Mouse (Mus musculus) gastrocnemius, adult 8-10 months (tissue): ENCODE results near the gene Kcnj10. TPM values are rescaled to one million over a fixed set of nuclear protein-coding genes. Genes with fewer than 3 reads are reported as not detected.

Experiments
- DNase-seq, 2 experiments: peaks; one replicate each; pipeline ENCODE4 v3.0.0; 2022; ENCODE audit warnings: low spot score in 2 of 2
- total RNA-seq, 4 experiments: library from RNA; stranded (reverse); gene quantifications; 2 replicates each; pipeline ENCODE4 v1.2.4; 2022

The Kcnj10 gene
- under 1 TPM in 2 of 4 experiments, not detected in 2; 0.04 to 0.05 TPM for total RNA-seq

DNA sequence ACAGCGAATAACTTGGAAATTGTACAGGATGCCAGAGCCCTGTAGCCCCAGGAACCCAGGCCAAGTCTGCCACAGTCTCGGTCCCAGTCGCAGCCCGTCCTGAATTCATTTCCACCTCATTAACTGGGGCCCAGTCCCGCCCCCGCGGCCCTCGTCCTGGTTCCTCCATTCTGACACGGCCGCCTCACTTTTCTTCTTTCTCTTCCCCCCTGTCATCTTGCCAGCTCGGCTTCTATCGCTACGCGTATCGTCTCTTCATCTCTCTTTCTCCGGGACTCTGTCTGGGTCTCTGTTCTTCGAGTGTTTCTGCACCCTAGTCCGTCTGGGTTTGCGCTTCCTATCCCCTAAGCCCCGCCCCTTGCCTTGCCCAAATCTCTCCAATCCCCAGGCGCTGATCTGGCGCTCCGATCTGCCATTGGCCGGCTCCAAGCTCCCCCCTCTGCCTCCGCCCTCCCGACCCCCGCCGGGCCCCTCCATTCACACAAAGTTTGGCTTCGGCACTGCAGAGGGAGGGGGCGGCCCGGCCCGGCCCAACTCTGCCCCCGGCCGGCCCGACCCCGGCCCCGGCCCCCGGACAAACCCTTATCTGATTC, at the start of gene Kcnj10:
Kcnj10 (plus strand) TSS at position 482 of the 593 bp plus-strand sequence.
- peak in 1 of 2 experiments; percentile 27 for DNase-seq

DNA sequence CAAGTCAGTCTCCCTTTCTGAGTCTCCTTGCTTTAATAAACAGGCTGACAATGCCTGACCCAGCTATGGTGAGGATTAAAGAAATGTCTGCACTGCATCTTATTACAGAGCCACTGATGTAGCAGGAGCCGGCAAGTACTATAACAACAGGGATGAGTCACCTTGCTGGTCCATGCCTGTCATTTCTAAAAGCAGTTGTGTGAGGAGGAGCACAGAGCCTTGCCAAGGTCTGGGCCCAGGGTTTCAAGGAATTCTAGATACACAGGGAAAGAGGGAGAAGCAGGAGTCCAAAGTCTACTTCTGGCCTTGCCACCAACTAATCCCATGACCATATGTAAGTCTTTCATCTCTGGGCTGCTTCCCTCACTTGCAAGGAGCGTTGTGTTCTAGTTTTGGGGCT, 48.1 kb upstream of the Kcnj10 start:
- DNase-seq = no peak

DNA sequence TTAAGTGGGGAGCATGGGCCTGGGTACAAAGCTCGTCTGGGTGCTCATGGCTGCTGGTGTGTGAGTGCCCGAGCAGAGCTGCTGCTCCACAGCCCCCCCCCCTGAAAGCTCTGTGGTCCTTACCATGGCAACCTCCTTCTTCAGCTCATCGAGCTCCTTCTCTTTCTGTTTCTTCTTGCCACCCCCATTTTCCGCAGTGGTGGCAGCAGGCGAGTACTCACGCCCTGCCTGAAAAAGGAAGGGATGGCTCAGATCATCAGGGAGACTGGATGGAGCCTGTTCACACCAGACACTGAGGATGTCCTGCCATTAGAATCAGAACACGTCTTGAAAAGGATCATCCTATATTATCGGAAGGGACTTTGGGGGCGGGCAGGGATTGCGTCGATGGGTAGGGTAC, 47.6 kb upstream of the Kcnj10 start:
- DNase-seq = no peak

DNA sequence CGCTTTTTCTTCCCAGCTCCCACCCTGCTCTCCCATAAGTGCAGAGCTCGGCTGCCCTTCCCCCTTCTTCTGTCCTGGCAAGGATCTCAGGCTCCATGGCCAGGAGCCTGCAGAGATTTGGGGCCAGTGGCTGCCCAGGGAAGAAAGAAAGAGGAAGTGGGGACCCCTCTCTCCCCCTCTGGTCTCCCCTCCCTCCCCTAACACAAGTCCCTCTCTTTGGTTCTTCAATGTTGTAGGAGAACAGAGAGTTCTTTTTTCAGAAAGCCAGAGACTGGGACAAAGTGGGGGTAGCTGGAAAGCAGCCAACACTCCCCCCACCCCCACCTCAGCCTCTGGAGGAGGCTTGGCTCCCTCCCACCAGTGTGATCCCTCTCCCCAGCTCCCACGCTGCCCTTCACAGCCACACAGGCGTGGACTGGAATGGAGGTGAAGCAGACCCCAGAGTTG, 45.2 kb upstream of the Kcnj10 start:
- no peak for DNase-seq

DNA sequence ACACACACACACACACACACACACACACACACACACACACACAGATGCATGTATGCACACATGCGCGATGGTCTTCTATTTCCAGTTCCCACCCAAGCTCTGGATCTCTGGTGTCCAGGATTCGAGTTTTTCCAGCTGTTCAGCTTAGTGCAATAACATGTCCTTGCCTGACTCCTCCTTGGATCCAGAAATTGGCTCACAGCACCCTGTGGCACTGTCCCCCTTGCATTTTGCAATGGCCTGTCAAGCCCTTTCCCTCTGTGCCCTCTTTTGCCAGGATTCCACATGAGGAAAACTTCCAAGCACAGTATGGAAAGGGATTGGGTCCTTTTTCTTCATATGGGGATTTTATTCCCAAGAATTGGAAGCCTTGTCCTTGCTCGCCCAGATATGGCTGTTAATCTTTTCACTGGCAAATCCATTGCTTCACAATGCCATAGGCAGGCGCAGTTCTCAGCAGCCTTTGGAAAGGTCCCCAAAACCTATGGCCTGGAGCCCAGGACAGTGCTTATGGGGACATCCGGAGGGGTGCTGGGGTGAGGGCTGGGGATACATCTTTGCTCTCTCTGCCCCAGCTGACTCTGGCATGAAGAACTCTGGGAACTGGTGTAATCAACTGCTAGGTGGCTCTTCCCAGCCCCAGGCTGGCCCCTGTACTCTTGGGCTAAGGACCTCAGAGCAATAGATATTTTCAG, 44.0 kb upstream of the Kcnj10 start:
- DNase-seq = peak; percentile 46 to 58

DNA sequence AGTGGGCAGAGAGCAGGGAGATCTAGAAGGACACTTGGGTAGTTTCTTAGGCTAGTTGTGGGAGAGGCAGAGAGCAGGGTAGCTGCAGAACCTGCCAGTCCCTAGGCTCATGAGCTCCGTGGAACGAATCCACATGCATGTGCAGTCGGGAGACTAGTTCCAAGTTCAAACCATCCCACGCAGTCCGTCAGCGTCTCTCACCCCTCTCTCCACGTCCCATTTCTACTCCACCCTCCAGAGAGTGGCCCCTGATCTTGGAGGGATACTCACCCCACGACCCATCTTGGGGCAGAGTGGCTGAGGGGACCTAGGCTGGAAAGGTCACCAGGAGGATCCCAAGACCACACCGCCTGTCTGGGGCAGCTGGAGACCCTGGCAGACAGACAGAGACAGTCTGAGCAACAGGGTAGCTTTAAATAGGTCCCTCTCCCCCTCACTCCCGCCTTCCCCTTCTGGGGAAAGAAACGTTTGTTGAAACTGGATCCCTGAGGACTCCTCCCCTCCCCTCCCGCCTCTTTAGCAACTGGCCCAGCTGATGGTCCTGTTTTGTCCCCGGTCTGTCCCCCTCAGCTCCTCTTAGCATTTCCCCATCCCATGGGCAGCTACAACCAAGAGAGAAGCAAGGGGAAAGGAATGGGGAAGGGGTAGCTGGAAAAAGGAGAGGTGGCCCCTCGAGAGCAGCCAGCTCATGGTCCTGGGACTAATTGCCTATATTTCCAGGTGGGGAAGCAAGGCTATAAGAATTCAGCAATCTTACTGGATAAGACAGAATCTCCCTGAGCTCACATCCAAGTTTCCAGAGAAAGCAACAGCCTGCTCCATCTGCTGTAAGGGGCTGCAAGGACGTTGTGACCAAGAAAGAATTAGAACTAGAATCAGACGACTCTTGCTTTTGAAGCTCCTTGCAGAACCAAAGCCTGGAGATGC, 43.1 kb upstream of the Kcnj10 start, which contains the start of gene Atp1a2:
Atp1a2 (minus strand) TSS at position 454 of the 927 bp plus-strand sequence.
- DNase-seq = peak; percentile 71 to 81

DNA sequence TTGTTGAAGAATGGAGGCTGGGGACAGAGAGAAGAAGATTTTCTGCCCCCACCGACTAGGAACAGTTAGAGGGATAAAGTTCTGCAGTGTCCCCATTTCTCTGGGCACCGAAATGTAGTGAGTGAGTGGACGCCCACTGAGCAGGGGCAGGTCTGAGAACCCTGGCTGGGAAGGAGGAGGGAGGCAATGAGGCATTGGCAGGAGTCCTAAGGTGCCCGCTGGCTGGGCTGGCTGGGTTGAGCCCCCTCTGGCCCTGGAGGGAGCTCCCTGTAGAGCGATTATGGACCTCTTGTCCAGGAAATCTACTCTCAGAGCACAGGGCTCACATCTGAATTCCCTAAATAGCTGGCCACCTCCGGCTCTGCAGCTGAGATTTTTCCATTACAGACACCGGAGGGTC, 41.5 kb upstream of the Kcnj10 start:
- no peak for DNase-seq

DNA sequence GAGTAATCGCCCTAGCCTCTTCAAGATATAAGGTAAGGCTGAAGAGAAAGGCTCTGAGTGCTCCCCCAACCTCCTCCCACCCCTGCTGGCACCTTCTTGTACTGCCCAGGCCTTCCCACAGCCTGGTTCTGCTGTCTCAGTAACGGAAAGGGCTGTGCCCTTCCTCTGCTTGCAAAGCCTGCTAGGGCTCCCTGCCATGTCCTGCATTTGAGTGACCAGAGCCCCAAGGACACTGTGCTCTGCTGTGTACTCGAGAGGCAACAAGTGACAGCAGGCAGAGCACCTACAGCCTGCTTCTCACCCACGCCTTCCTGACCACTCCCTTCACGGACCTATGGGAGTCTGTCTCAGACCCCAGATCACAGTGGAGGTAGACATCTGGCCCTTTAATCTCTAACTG, 40.8 kb upstream of the Kcnj10 start:
- peak; percentile 52 to 71 for DNase-seq

DNA sequence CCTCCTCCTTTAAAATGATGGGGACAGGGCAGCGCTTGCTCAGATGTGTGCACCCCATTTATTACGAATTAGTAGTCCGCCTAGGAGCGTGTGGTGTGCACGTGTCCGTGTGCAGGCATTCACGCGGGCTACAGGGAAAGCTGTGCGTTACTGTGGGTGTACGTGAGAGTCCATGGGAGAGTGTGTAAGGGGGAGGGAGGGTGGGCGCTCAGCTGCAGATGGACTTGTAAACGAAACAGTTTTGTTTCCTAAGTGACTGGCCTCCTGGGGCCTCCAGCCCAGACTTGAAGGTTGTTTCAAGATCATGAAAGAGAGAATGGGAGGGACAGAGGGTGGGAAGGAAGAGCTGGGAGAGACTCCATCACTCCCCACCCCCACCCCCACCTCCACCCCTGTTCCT, 39.8 kb upstream of the Kcnj10 start:
- no peak for DNase-seq

DNA sequence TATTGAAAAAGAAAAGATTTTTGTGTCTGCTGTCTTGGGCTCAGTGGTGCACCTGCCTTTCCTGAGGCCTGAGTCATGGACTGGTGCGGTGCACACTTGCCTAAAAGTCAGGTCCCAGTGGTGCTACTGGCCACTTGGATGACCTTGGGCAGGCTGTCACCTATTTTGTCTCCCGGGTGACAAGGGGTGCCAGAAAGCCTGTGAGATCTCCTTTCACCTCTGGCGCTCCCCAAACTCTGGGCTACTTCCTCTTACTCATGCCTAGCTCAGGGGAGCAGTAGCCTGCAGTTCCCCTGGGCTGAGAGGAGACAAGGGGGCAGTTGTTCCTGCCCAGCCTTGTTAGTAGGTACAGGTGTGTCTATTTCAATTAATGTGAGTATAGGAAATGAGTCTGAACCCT, 38.7 kb upstream of the Kcnj10 start:
- no peak for DNase-seq

DNA sequence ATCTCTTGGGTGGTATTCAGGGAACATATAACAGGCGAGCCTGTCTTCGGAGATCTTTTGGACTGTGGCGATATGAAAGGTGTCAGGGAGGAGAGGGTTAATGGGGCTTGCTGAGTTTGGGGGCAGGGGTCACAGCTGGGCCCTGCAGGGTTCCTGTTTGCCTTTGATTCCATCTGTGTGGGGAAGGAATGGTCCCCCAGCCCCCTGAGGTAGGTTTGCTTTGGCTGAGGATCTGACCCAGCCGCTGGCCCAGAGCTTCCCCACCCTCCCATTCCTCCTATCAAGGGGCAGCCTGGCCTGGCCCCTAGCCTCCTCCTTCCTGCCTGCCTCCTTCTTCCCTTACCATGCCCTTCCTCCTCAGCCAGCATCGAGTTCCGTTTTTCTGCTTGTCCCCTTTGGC, 38.2 kb upstream of the Kcnj10 start:
- no peak for DNase-seq

DNA sequence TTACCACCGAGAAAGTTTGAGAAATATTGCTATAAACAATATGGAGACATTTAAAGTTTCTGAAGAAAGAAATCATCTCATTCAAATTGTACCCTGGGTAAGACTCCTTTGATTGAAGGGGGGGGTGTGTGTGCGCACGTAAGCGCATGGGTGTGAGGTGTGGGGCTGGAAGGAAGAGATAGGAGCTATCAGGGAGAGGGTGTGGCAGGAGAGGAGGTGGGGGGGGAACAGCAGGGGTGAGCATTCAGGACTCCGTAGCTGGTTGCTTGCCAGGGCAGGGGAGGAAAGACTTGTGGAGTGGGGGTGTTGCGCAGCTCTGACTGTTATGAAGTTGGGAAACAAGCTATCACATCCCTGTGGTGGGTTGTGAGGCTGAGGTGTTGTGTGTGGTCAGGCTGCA, 36.6 kb upstream of the Kcnj10 start:
- no peak for DNase-seq

DNA sequence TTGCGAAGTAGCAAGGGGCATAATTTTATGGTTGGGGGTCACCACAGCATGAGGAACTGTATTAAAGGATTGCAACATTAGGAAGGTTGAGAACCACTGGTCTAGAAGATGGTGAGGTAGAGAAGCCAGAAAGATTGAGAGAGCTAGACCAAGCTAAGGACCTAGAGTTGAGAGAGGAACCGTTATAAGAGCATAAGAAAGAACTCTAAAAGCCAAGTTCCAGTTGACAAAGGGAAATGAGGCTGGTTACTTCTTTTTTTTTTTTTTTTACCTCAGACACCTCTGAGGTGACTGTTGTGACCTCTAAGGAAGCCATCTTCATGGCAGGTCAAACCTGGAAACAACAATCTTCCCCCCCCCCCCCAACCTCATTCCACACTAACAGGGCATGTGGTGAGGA, 35.9 kb upstream of the Kcnj10 start:
- no peak for DNase-seq

DNA sequence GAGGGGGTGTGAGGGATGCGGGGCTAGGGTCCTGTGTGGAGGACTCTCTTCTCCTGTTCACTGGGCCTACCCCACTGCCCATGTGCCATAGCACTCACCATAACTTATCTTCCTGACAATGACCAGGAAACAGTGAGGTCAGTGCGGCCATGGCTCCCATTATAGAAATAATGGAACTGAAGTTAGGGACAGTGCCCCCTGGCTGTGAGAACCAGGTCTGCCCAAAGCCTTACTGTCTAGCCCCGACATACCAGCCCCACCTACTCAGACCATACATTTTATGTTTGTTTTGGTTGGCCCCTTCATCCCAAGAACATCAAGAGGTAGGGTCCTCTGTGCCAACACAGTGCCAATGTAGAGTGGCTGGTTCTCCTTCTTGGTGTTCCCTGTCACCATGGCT, 35.4 kb upstream of the Kcnj10 start:
- no peak for DNase-seq

DNA sequence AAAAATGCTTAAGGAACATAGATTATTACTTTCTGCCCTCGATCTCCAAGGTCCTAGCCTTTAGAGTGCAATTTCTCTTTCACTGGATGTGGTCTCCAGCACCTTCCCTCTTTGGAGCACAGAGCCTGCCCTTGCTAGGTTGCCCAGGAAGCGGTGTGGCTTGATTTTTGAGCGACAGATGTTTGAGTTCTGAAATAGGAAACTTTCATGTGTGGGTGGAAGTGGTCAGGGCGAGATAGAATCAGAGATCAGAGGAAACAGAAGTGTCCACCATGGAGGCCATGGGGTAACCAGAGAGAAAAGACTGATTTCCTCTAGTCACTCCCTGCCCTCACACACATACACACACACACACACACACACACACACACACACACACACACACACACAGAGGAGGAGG, 34.8 kb upstream of the Kcnj10 start:
- no peak for DNase-seq

DNA sequence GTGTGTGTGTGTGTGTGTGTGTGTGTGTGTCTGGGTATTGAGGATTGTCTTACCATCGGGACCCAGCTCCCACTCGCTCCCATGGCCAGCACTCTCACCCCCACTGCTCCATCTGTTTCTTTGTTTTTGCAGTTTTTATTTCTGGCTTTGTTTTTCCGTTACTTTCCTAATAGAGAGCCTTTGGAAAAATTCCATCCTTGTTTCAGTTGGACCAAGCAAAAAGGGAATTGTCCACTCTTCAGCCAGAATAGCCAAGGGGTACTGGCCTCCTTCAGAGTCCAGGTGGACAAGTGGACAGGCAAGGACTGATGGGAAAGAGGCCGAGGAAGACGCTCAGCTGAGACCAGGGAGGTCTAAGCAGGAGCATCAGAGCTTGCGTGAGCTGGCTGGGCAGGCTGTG, 34.1 kb upstream of the Kcnj10 start:
- no peak for DNase-seq

DNA sequence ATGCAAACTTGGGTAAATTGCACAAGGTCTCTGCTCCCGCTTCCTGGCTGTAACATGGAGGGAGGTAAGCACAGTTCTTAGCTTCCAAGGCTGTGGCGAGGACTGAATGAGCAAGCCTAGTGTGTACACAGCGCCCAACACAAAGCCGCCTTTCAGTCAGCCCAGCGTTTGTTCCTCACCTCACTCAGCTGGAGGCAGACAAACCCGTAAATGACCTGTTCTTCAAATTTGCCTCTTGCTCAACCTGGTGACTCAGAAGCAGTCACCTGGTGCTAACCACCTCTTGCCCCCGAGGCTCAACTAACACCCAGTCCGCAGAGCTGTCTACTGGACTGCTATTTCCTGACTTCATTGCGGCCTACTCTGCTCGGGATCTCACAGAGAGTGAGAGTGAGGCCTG, 33.1 kb upstream of the Kcnj10 start:
- DNase-seq = no peak

DNA sequence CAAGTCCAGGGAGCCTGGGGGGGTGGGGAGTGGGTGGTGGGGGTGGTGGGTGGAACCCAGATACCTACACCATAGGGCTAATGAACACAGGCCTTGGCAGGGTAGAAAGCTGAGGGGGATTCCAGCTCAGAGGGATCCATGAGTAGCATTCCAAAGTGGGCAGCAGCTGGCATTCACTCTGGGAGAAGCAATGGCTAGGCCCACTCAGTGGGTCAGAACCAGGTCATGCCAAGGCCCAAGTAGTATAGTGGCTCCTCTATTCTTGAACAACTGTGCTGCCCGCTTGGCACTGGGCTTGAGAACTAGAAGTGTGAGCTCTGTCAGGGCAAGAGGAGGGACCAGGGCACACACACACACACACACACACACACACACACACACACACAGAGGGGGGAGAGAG, 32.6 kb upstream of the Kcnj10 start:
- DNase-seq = no peak

DNA sequence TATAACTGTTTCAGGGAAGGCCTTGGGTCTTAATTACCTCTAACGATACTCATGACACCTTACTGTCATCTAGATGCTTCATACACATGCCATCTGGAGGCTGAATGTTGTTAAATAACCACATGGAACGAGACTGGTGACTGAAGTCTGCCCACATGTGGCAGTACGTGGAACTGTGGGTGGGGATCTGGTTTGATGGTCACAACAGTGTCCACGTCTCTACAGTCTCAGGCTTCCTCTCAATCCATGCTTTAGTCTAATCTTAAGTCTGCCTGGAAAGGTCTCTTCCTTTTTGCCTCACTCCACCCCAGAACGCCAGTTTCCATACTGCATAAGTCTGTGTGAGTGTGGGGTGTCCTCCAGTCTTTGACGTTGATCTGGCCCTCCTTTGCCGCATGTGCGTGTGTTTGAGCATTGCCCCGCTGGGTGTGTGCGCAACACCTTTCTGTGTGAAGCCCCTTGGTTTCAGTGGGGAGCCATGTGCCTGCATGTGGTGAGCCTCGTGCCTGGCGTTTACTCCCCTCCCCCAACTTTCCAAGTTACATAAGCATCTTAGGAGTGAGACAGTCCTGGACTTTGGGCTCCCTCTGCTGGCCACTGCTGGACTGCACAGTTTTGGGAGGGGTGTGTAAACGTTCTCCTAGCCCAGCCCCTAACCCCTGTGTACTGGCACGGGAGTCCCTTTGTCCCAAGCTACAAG, 31.2 kb upstream of the Kcnj10 start:
- peak; percentile 85 to 88 for DNase-seq

DNA sequence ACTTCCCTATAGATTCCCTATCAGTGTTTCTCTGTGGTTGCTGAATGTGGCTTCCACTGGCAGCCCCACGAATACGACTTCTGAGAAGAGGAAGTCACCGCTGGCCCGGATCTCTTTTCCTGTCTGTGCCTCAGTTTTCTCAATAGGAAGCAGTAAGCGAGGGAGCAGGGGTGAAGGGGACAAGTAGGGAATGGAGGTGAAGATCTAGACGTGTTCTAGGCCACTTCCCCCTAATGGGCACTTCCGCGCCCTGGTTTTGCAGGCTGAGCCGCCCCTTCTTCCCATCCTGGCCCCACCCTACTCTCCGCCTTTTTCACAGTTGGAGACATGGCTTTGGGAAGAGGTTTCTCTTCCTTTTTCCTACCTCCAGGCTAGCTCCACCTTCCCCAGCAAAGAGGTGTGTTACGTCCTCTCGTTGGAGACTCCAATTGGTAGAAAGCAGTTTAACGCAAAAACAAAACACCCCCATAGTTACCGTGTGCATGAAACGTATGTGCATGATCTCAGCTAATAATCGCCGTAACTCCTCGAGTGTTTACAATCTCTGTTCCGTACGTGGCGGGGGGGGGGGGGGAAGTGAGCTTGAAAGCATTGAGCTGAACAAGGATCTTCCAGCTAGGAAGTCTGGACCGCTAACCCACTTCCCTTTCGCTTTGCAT, 29.6 kb upstream of the Kcnj10 start:
- DNase-seq = no peak
